Mouse (Mus musculus) lung, embryonic 14.5 days (tissue): ENCODE data around the gene Slc2a10. TPM values are rescaled to one million over a fixed set of nuclear protein-coding genes. Genes with fewer than 3 reads are reported as not detected.
A peak's percentile ranks its signal among the peaks of the same experiment; 100 is the strongest.

Experiments used
- ATAC-seq: fragments of 200-750 bp; cut with Nextera tagmentation; 2 replicates; pipeline ENCODE4 v1.8.0; 2017; ENCODE audit warnings: mild to moderate bottlenecking, moderate TSS enrichment, moderate library complexity; ENCODE audit not compliant: insufficient read depth
- DNase-seq: peaks from one replicate; pipeline ENCODE4 v3.0.0-alpha.2; 2015
- H3K27ac ChIP-seq: fragments of 300-500 bp; sonication (generic); 2 replicates; pipeline ENCODE4 v1.5.1; 2014; ENCODE audit warnings: low read depth, mild to moderate bottlenecking, moderate library complexity
- H3K27me3 ChIP-seq: fragments of 300-500 bp; sonication (generic); 2 replicates; pipeline ENCODE4 v1.6.1; 2014; ENCODE audit warnings: low read length, control low read depth; ENCODE audit not compliant: insufficient read depth
- H3K36me3 ChIP-seq: fragments of 300-500 bp; sonication (generic); 2 replicates; pipeline ENCODE4 v1.6.1; 2014; ENCODE audit warnings: control low read depth; ENCODE audit not compliant: insufficient read depth
- H3K4me1 ChIP-seq: fragments of 300-500 bp; sonication (generic); 2 replicates; pipeline ENCODE4 v1.6.1; 2014; ENCODE audit warnings: antibody characterized with exemption, control low read depth; ENCODE audit not compliant: insufficient read depth
- H3K4me2 ChIP-seq: fragments of 300-500 bp; sonication (generic); 2 replicates; pipeline ENCODE4 v1.6.1; 2014; ENCODE audit warnings: mild to moderate bottlenecking
- H3K4me3 ChIP-seq: fragments of 300-500 bp; sonication (generic); 2 replicates; pipeline ENCODE4 v1.5.1; 2014; ENCODE audit warnings: low read depth, low read length
- H3K9ac ChIP-seq: fragments of 300-500 bp; sonication (generic); 2 replicates; pipeline ENCODE4 v1.6.1; 2014
- H3K9me3 ChIP-seq: fragments of 300-500 bp; sonication (generic); 2 replicates; pipeline ENCODE4 v1.6.1; 2016; ENCODE audit warnings: low read depth, low read length, control low read depth
- CTCF ChIP-seq: IDR thresholded peaks from 2 replicates; pipeline ENCODE4 v1.5.1; 2016; ENCODE audit warnings: antibody characterized with exemption, low read depth
- WGBS: fragments of 180-500 bp; shearing (Covaris S2); extraction: QIAGEN DNeasy Blood & Tissue Kit; methylation state at CpG from one replicate; pipeline ENCODE4 v1.1.7; 2014; 5-methylcytosine and 5-hydroxymethylcytosine counted together
- polyA plus RNA-seq: library from polyadenylated mRNA; unstranded; fragments of >200 nt; fragmentation: Nextera tagmentation; extraction: Ambion mirVana; gene quantifications from 2 replicates; pipeline ENCODE4 v1.2.1, GENCODE M21; 2014

Gene Slc2a10
- polyA plus RNA-seq, 1 experiment from 2014 or later, result 14.6 TPM

- WGBS, result 25% methylated on average over 8 of the region's 8 CpGs
- Histone ChIP-seq H3K9ac (no peak overlapping the region), H3K4me3 (no peak overlapping the region), H3K4me1 (peaks cover 4% of the 10 kb centered on the region; the same call in 1 of the 2 replicates), H3K9me3 (no peaks in the 10 kb centered on the region), H3K36me3 (peaks cover 28% of the 10 kb centered on the region), H3K27me3 (no peaks in the 10 kb centered on the region), H3K27ac (no peak overlapping the region), H3K4me2 (no peak overlapping the region)
- peak; percentile 39 for ATAC-seq
- peak; percentile 94 for TF ChIP-seq CTCF
- peak; percentile 80 for DNase-seq
These were observed 16.6 kb upstream of the Slc2a10 start for GRCm38 (mm10) chr2:165486881-165487535.

DNA sequence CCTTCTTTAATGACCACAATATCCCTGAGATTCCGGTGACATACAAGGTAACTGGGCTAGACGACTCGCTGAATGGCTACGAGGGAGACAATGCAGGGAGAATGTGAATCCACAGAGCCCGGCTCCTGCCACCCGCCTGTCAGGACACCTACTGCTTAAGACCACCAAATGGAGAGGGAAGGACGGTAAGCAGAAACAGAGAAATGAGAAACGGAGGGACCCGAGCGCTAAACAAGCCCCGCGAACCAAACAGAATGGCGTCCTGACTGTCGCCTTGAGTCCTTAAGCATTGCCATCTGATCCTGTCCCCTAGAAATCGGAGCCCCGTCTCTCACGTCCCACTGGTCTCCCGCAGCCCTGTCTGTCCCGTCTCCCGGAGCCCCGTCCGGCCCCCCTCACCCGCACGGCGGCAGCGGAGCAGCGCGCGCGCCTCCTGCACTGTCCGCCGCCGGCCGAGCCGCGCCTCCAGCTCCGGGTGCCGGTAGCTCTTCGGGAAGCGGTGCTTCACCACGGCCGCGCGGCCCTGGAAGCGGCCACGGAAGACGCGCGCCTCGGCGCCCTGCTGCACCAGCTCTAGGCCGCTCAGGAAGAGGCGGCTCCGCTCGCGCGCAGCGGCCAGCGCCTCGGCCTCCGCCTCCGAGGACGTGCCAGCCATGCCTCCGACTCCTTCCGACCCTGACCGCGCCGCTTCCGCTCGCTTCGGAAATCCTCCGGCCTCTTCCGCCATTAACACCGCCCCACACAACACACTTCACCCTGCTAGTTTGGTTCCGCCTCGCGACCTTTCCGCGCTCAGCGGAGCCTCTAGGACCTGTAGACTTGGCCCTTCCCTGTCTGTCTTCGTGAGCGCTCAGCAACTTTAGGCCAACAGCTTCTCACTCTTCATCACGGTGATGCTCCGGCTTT is 10.7 kb upstream of the Slc2a10 start, which contains the start of gene Trp53rka:
Gene Trp53rka (minus strand): TSS at position 677 of the 906 bp plus-strand sequence.
- Histone ChIP-seq H3K9ac (peak within 1 kb of the TSS; percentile 80), H3K9me3 (no peaks in the 10 kb centered on the region), H3K36me3 (peaks cover 28% of the 10 kb centered on the region), H3K27ac (peak within 1 kb of the TSS; percentile 67), H3K27me3 (no peaks in the 10 kb centered on the region), H3K4me3 (peak within 1 kb of the TSS; percentile 73), H3K4me1 (no peaks in the 10 kb centered on the region; the same call in 1 of the 2 replicates), H3K4me2 (peak within 1 kb of the TSS; percentile 82)
- peak; percentile 90 for DNase-seq
- WGBS, result under 1% methylated on average over 70 of the region's 84 CpGs
- no peak for TF ChIP-seq CTCF
- peak; percentile 89 for ATAC-seq

DNA sequence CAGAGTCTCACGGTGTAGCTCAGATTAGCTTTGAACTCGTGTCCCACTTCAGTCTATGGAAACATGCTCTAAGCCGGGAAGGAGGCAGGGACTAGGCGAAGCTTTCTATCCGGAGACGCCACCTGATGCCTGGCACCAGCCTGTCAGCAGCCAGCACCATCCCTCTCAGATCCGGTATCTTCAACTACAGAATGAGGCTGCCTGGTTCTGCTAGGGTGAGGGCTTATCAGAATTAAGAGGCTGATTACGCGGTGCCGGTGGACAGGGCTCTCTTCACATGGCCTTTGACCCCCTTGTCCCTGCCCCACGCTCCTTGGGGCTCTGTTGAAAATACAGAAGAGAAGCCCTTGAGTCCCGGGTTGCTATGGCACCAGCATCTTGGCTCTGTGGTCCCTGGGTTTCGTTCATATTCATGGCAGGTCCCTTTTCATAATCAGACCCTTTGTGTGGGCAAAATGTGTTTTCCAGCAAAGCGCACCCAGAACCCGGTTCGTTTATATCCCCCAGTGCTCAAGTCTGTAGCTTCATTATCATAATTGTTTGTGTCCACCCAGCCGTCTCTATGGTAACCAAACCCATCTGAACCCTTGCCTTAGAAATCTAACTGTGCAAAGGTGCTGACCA is 9.9 kb upstream of the Slc2a10 start:
- Histone ChIP-seq H3K36me3 (peaks cover 22% of the 10 kb centered on the region), H3K9me3 (no peaks in the 10 kb centered on the region), H3K4me3 (peak overlapping the region; percentile 73), H3K27me3 (no peaks in the 10 kb centered on the region), H3K27ac (peak overlapping the region; percentile 67; the same call in 1 of the 2 replicates), H3K4me1 (no peaks in the 10 kb centered on the region; the same call in none of the 2 replicates), H3K9ac (peak overlapping the region; percentile 80), H3K4me2 (peak overlapping the region; percentile 82)
- peak; percentile 3; the same call in 1 of the 2 replicates for ATAC-seq
- no peak for TF ChIP-seq CTCF
- 23% methylated on average over 17 of the region's 17 CpGs for WGBS
- DNase-seq, result no peak

DNA sequence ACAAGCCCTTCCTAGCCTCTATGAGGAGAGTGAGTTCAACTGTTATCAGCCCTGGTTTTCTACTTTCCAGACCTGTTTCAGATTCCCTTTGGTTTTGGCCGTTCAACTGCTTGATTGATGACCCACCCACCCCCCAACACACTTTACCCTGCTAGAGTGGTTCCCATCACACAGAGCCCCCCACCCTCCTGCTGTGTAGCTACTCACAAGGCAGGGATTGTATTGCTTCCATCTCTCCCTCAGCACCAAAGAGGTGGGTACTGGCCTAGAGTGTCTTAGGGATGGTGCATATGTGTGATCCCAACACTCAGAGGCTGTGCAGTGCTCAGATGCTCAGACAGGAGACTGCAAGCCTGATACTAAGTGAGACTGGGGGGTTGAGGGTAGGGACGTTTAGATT is 9.1 kb upstream of the Slc2a10 start:
- Histone ChIP-seq H3K27ac (no peak overlapping the region), H3K4me3 (no peak overlapping the region), H3K4me1 (no peaks in the 10 kb centered on the region; the same call in none of the 2 replicates), H3K4me2 (no peak overlapping the region), H3K9me3 (no peaks in the 10 kb centered on the region), H3K36me3 (peaks cover 14% of the 10 kb centered on the region), H3K9ac (no peak overlapping the region), H3K27me3 (no peaks in the 10 kb centered on the region)
- no peak for TF ChIP-seq CTCF
- WGBS, result 37% methylated on average over 2 of the region's 2 CpGs
- no peak for DNase-seq
- ATAC-seq, result no peak

GRCm38 (mm10) chr2:165496251-165496650 is 7.3 kb upstream of the Slc2a10 start:
- no peaks in the 10 kb centered on the region for H3K36me3 ChIP-seq
- ATAC-seq, result no peak
- DNase-seq, result peak; percentile 48
- no peak overlapping the region for H3K27ac ChIP-seq
- TF ChIP-seq CTCF, result peak; percentile 66
- no peaks in the 10 kb centered on the region for H3K27me3 ChIP-seq
- H3K9me3 ChIP-seq, result no peaks in the 10 kb centered on the region
- no peak overlapping the region for H3K9ac ChIP-seq
- no peak overlapping the region for H3K4me3 ChIP-seq
- no peak overlapping the region for H3K4me2 ChIP-seq
- no peaks in the 10 kb centered on the region; the same call in none of the 2 replicates for H3K4me1 ChIP-seq

DNA sequence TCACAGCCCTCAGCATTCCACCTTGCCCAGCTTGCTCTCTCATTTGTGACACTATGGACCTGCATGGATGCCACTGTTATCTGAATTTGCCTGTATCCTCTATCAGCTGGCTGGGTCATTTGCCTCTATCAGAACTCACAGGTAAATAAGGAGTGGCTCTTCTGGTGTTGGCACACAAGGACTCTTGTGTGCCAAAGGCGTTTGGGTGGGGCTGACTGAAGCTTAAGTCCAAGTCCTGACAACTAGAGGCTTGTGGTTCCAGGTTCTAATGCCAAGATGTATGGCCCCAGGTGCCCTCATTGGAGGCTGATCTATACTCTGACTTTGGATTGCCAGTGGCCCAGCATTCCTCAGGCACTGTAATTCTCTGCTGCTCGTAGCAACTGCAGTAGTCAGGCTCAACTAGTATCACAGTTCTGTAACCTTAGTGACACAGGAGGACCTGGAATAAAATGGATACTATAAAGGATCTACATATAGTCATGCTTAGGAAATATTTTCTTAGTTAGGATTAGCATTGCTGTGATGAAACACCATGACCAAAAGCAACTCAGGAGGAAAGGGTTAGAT is 5.8 kb upstream of the Slc2a10 start:
- DNase-seq (no peak), ATAC-seq (no peak)
- Histone ChIP-seq H3K9ac (no peak overlapping the region), H3K27ac (no peak overlapping the region), H3K27me3 (no peaks in the 10 kb centered on the region), H3K4me1 (peaks cover 3% of the 10 kb centered on the region; the same call in 1 of the 2 replicates), H3K4me3 (no peak overlapping the region), H3K9me3 (no peaks in the 10 kb centered on the region), H3K4me2 (no peak overlapping the region), H3K36me3 (no peaks in the 10 kb centered on the region)
- WGBS, result 63% methylated on average over 2 of the region's 2 CpGs
- TF ChIP-seq CTCF, result no peak
